Mouse (Mus musculus) Patski (cell line): Measurements from ENCODE around the gene E2f1. TPM values are rescaled to one million over a fixed set of nuclear protein-coding genes. Genes with fewer than 3 reads are reported as not detected.

Experiments used
- ATAC-seq: fragments of 100-300 bp; one replicate; pipeline ENCODE4 v1.8.0; 2021
- CTCF ChIA-PET: fragments of 350-600 bp; sonication (Branson Sonifier 250); formaldehyde crosslinking; loops from one replicate; lab custom pipeline; 2022; ENCODE audit warnings: inconsistent platforms; lab: Charles Lee
- POLR2A ChIA-PET: fragments of 350-600 bp; sonication (Branson Sonifier 250); formaldehyde crosslinking; loops from one replicate; lab custom pipeline; 2022; ENCODE audit warnings: antibody characterized with exemption, inconsistent platforms; lab: Charles Lee
- DNase-seq: peaks from one replicate; pipeline ENCODE4 v3.0.0-alpha.2; 2011; ENCODE audit warnings: low read depth, low spot score
- H3K27me3 ChIP-seq: fragments of 371-371 bp; one replicate; pipeline ENCODE4 v1.5.1; 2021
- CTCF ChIP-seq: fragments of 100-300 bp; IDR thresholded peaks from one replicate; pipeline ENCODE4 v1.5.1; 2021
- in situ Hi-C: fragments of 300-500 bp; cut with MboI; formaldehyde crosslinking; loops from 3 replicates; pipeline ENCODE4 v1.11.1; 2018; ENCODE audit warnings: low pct_unique_long_range_greater_than_20kb, mixed read lengths
- polyA plus RNA-seq: library from polyadenylated mRNA; unstranded; gene quantifications from one replicate; pipeline ENCODE4 v1.2.3, GENCODE M21; 2021

The E2f1 gene
- polyA plus RNA-seq, 1 experiment from 2014 or later: 17.7 TPM

DNA sequence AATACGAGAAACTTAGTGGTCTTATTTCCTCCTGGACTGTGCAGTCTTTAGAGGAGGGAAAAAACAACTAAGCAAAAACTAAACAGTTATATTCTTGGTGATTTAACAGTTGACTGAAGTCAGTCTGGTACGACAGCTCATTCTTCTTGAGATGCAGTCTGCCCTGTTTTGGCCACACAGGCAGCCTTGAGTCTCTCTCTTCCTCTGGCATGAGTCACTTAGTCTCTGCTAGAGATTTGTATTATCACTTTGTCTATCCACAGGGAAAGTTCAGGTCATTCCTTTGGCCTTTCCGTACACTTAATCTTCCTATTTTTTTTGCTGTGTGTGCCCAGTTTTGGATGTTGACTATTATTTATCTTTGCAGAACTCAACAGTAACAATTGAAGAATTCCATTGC lies 59.6 kb downstream of the E2f1 start:
- in situ Hi-C loops: no loop called here
- no peak for TF ChIP-seq CTCF
- H3K27me3 ChIP-seq: no peaks in the 10 kb centered on the region
- DNase-seq (no peak), ATAC-seq (no peak)
- ChIA-PET POLR2A (no interaction called here), CTCF (interaction anchor here (0.9 to 1.8 kb wide), 2 partner anchors 17 to 44 kb away, joined by 3 to 5 read pairs; no protein-coding TSS in a partner anchor)

Other genes starting within 250 kb of the E2f1 start
- 18.1 TPM for gene Cdk5rap1, start 196.9 kb downstream of the E2f1 start, polyA plus RNA-seq
- 30.2 TPM for gene Snta1, start 161.8 kb downstream of the E2f1 start, polyA plus RNA-seq
- gene Cbfa2t2, start 133.4 kb downstream of the E2f1 start, polyA plus RNA-seq: 27.2 TPM
- gene 1700003F12Rik, start 22.8 kb downstream of the E2f1 start, polyA plus RNA-seq: 0.35 TPM
- gene Actl10, start 18.1 kb downstream of the E2f1 start, polyA plus RNA-seq: not detected
- gene Necab3, start 11.0 kb downstream of the E2f1 start, polyA plus RNA-seq: 0.65 TPM
- gene Pxmp4, start 33.8 kb upstream of the E2f1 start, polyA plus RNA-seq: 17.0 TPM
- gene Zfp341, start 43.4 kb upstream of the E2f1 start, polyA plus RNA-seq: 3.1 TPM
- 0.13 TPM for gene 4930519P11Rik, start 43.5 kb upstream of the E2f1 start, polyA plus RNA-seq
- gene Chmp4b, start 81.8 kb upstream of the E2f1 start, polyA plus RNA-seq: 239 TPM
- gene Gm14214, start 200.1 kb upstream of the E2f1 start, polyA plus RNA-seq: not detected
- 237 TPM for gene Raly, start 221.2 kb upstream of the E2f1 start, polyA plus RNA-seq
- gene a, start 221.5 kb upstream of the E2f1 start, polyA plus RNA-seq: not detected